Mouse (Mus musculus): ENCODE measurements around the gene Tsga10ip.

GRCm38 (mm10) chr19:5394168-5394567 is 8.2 kb downstream of the Tsga10ip start:
- TF ChIP-seq CTCF (IDR thresholded peaks at IDR 0.05): no peak
- no peak for TF ChIP-seq EP300 (IDR thresholded peaks at IDR 0.05)
